Mouse (Mus musculus) kidney, embryonic 15.5 days (tissue): ENCODE results near the gene Grik3. TPM values are rescaled to one million over a fixed set of nuclear protein-coding genes. Genes with fewer than 3 reads are reported as not detected.

Source experiments
- ATAC-seq: fragments of 200-750 bp; cut with Nextera tagmentation; replicated peaks from 2 replicates; pipeline ENCODE4 v1.8.0; 2017; ENCODE audit warnings: moderate TSS enrichment; ENCODE audit not compliant: low FRiP score
- H3K27ac ChIP-seq: fragments of 300-500 bp; sonication (generic); 2 replicates; pipeline ENCODE4 v1.5.1; 2015; ENCODE audit warnings: mild to moderate bottlenecking, inconsistent platforms
- H3K27me3 ChIP-seq: fragments of 300-500 bp; sonication (generic); 2 replicates; pipeline ENCODE4 v1.6.1; 2015; ENCODE audit warnings: inconsistent platforms
- H3K36me3 ChIP-seq: fragments of 300-500 bp; sonication (generic); 2 replicates; pipeline ENCODE4 v1.6.1; 2015; ENCODE audit warnings: inconsistent platforms
- H3K4me1 ChIP-seq: fragments of 300-500 bp; sonication (generic); 2 replicates; pipeline ENCODE4 v1.6.1; 2015; ENCODE audit warnings: inconsistent platforms
- H3K4me2 ChIP-seq: fragments of 300-500 bp; sonication (generic); 2 replicates; pipeline ENCODE4 v1.6.1; 2015; ENCODE audit warnings: moderate library complexity, mild to moderate bottlenecking, inconsistent platforms
- H3K4me3 ChIP-seq: fragments of 300-500 bp; sonication (generic); replicated peaks from 2 replicates; pipeline ENCODE4 v1.5.1; 2015; ENCODE audit warnings: mild to moderate bottlenecking, inconsistent platforms
- H3K9ac ChIP-seq: fragments of 300-500 bp; sonication (generic); 2 replicates; pipeline ENCODE4 v1.6.1; 2015; ENCODE audit warnings: mild to moderate bottlenecking, inconsistent platforms
- H3K9me3 ChIP-seq: fragments of 300-500 bp; sonication (generic); replicated peaks from 2 replicates; pipeline ENCODE4 v1.6.1; 2016; ENCODE audit warnings: inconsistent platforms
- WGBS: fragments of 180-500 bp; shearing (Covaris S2); methylation state at CpG from one replicate; pipeline ENCODE4 v1.1.7; 2015; ENCODE audit warnings: mixed read lengths; 5-methylcytosine and 5-hydroxymethylcytosine counted together
- polyA plus RNA-seq: library from polyadenylated mRNA; unstranded; fragments of >200 nt; fragmentation: Nextera tagmentation; extraction: Ambion mirVana; gene quantifications from 2 replicates; pipeline ENCODE4 v1.2.1, GENCODE M21; 2015

Grik3 gene
- polyA plus RNA-seq, 1 experiment from 2014 or later: 0.05 TPM

- Histone ChIP-seq H3K4me2 (no peak overlapping the region), H3K27me3 (peaks cover 6% of the 10 kb centered on the region; the same call in 1 of the 2 replicates), H3K9me3 (no peaks in the 10 kb centered on the region), H3K4me1 (no peaks in the 10 kb centered on the region), H3K9ac (no peak overlapping the region), H3K27ac (no peak overlapping the region), H3K4me3 (no peak overlapping the region), H3K36me3 (no peaks in the 10 kb centered on the region)
- 27% methylated on average over 5 of the region's 5 CpGs for WGBS
- ATAC-seq: no peak
Measured at GRCm38 (mm10) chr4:125580336-125580735, 89.8 kb downstream of the Grik3 start.

GRCm38 (mm10) chr4:125583272-125583671 lies 92.8 kb downstream of the Grik3 start:
- Histone ChIP-seq H3K9ac (no peak overlapping the region), H3K9me3 (no peaks in the 10 kb centered on the region)
- 79% methylated on average over 9 of the region's 9 CpGs for WGBS

DNA sequence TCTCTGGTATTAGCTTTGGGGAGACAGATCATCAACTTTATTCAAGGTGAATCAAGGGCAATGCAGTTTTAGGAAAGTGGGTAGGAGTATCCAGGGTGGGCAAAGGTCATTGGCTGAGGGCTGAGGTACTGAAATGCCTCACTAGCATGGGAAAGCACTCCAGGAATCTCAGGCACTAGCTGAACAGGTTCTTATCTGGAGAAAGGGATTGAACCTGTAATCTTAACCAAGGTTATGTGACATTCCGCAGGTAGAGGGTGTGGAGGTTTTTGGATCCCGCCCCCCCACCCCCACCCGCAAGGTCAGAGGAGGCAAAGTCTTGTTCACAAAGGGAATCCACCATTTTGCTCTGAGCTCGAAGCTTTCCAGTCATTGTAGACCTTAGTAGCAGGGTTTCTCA lies 93.4 kb downstream of the Grik3 start:
- Histone ChIP-seq H3K36me3 (no peaks in the 10 kb centered on the region), H3K27ac (no peak overlapping the region), H3K9me3 (no peaks in the 10 kb centered on the region), H3K4me1 (no peaks in the 10 kb centered on the region), H3K4me2 (no peak overlapping the region), H3K4me3 (no peak overlapping the region), H3K27me3 (peaks cover 30% of the 10 kb centered on the region), H3K9ac (no peak overlapping the region)
- WGBS: 82% methylated on average over 4 of the region's 4 CpGs
- ATAC-seq: no peak

More at GRCm38 (mm10) chr4:125583272-125583671, 92.8 kb downstream of the Grik3 start:
- no peak overlapping the region for H3K4me2 ChIP-seq
- no peak overlapping the region for H3K27ac ChIP-seq
- H3K4me3 ChIP-seq: no peak overlapping the region
- H3K27me3 ChIP-seq: peaks cover 25% of the 10 kb centered on the region
- no peaks in the 10 kb centered on the region for H3K4me1 ChIP-seq
- no peak for ATAC-seq
- H3K36me3 ChIP-seq: no peaks in the 10 kb centered on the region

GRCm38 (mm10) chr4:125584676-125585075 lies 94.2 kb downstream of the Grik3 start:
- ATAC-seq: no peak
- H3K27ac ChIP-seq: no peak overlapping the region

GRCm38 (mm10) chr4:125587577-125587976 lies 97.1 kb downstream of the Grik3 start:
- no peak for ATAC-seq
- H3K27ac ChIP-seq: no peak overlapping the region
- no peaks in the 10 kb centered on the region for H3K9me3 ChIP-seq
- peaks cover 63% of the 10 kb centered on the region for H3K27me3 ChIP-seq
- 0 out of 2 replicates have a peak, but pooled peaks cover 3% of the 10 kb centered on the region for H3K4me1 ChIP-seq
- H3K36me3 ChIP-seq: no peaks in the 10 kb centered on the region
- H3K4me3 ChIP-seq: no peak overlapping the region
- 35% methylated on average over 12 of the region's 12 CpGs for WGBS
- H3K4me2 ChIP-seq: no peak overlapping the region
- no peak overlapping the region for H3K9ac ChIP-seq

More at GRCm38 (mm10) chr4:125584676-125585075, 94.2 kb downstream of the Grik3 start:
- Histone ChIP-seq H3K36me3 (no peaks in the 10 kb centered on the region), H3K4me1 (no peaks in the 10 kb centered on the region), H3K4me3 (no peak overlapping the region), H3K9ac (no peak overlapping the region), H3K27me3 (peaks cover 38% of the 10 kb centered on the region), H3K9me3 (no peaks in the 10 kb centered on the region), H3K4me2 (no peak overlapping the region)
- WGBS: 83% methylated on average over 3 of the region's 3 CpGs

DNA sequence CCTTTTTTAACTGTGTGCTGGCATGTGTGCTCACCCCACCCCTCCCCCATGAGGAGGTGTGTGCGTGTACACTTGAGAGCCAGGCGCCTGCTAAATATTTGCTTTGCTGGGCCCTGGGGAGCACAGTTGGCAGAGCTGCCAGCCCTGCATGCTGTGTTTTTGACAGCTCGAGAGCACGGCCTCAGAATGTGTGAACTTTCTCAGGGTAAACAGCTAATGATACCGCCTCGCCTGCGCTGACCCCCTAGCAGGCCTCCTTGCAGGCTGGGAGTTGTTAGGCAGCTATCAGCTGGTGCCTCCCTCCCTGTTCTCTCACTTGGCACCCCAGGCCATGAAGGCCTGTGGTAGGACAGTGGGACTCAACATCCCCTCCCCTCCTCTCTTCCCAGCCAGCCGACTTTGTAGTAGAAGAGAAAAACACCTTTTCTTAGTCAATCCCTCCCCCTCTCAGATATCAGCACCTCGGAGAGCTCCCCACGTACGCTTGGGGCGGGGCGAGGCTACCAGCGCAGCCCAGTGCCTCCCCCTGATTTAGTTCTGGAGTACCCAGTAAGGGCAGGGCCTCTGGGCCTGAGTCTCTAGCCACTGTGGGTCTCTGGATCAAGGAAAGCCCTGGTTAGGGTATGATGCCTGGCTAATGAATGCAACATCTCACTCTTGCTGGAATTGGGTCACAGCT lies 99.9 kb downstream of the Grik3 start:
- Histone ChIP-seq H3K4me3 (no peak overlapping the region), H3K4me1 (0 out of 2 replicates have a peak, but pooled peaks cover 3% of the 10 kb centered on the region), H3K9ac (no peak overlapping the region), H3K27me3 (peaks cover 80% of the 10 kb centered on the region), H3K27ac (no peak overlapping the region), H3K9me3 (no peaks in the 10 kb centered on the region), H3K36me3 (no peaks in the 10 kb centered on the region), H3K4me2 (no peak overlapping the region)
- WGBS: 4% methylated on average over 14 of the region's 14 CpGs
- peak; percentile 49; the same call in 1 of the 2 replicates for ATAC-seq

DNA sequence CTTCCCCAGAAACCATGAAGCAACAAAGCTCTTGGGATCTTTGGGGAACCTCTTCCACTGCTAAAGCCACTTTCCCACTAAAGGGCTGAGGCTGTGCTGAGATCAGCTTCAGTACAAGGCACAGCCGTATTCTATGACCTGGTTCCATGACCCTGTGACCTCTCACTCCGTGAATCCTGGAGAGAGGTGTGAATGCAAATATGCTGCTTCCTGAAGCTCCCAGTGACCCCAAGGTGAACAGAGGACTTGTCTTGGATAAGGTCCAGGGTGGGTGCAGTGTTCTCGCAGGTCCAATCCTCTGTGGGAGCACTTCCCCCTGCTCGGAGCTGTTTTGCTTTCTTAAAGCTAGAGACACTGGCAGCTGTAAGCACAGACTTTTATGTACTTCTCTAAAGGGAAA lies 102.2 kb downstream of the Grik3 start:
- H3K27ac ChIP-seq: no peak overlapping the region
- WGBS: 5% methylated on average over 4 of the region's 4 CpGs

GRCm38 (mm10) chr4:125595011-125595410 lies 104.5 kb downstream of the Grik3 start:
- Histone ChIP-seq H3K4me1 (0 out of 2 replicates have a peak, but pooled peaks cover 3% of the 10 kb centered on the region), H3K4me3 (no peak overlapping the region), H3K27me3 (peaks cover 81% of the 10 kb centered on the region), H3K4me2 (no peak overlapping the region), H3K9me3 (no peaks in the 10 kb centered on the region), H3K36me3 (no peaks in the 10 kb centered on the region), H3K27ac (no peak overlapping the region), H3K9ac (no peak overlapping the region)
- WGBS: 76% methylated on average over 9 of the region's 9 CpGs
- no peak for ATAC-seq

More for the DNA sequence above, 102.2 kb downstream of the Grik3 start:
- H3K4me1 ChIP-seq: 0 out of 2 replicates have a peak, but pooled peaks cover 3% of the 10 kb centered on the region
- H3K4me2 ChIP-seq: no peak overlapping the region
- peaks cover 84% of the 10 kb centered on the region for H3K27me3 ChIP-seq
- no peak overlapping the region for H3K4me3 ChIP-seq
- no peaks in the 10 kb centered on the region for H3K9me3 ChIP-seq
- no peak for ATAC-seq
- no peak overlapping the region for H3K9ac ChIP-seq
- no peaks in the 10 kb centered on the region for H3K36me3 ChIP-seq

GRCm38 (mm10) chr4:125598677-125599076 lies 108.2 kb downstream of the Grik3 start:
- Histone ChIP-seq H3K9me3 (no peaks in the 10 kb centered on the region), H3K4me3 (no peak overlapping the region), H3K27ac (no peak overlapping the region), H3K4me2 (no peak overlapping the region), H3K27me3 (peaks cover 70% of the 10 kb centered on the region), H3K36me3 (no peaks in the 10 kb centered on the region), H3K4me1 (no peaks in the 10 kb centered on the region), H3K9ac (no peak overlapping the region)
- ATAC-seq: no peak
- 44% methylated on average over 10 of the region's 10 CpGs for WGBS

- Histone ChIP-seq H3K27me3 (peaks cover 68% of the 10 kb centered on the region), H3K36me3 (no peaks in the 10 kb centered on the region), H3K4me1 (no peaks in the 10 kb centered on the region), H3K9ac (no peak overlapping the region), H3K4me2 (no peak overlapping the region), H3K4me3 (no peak overlapping the region), H3K9me3 (no peaks in the 10 kb centered on the region), H3K27ac (no peak overlapping the region)
- ATAC-seq: no peak
- WGBS: 66% methylated on average over 3 of the region's 3 CpGs
Measured at GRCm38 (mm10) chr4:125599510-125600005, 109.1 kb downstream of the Grik3 start.

- Histone ChIP-seq H3K9me3 (no peaks in the 10 kb centered on the region), H3K9ac (no peak overlapping the region), H3K27ac (no peak overlapping the region), H3K4me1 (no peaks in the 10 kb centered on the region), H3K4me3 (no peak overlapping the region), H3K4me2 (no peak overlapping the region), H3K27me3 (peaks cover 57% of the 10 kb centered on the region), H3K36me3 (no peaks in the 10 kb centered on the region)
- ATAC-seq: no peak
- 62% methylated on average over 8 of the region's 8 CpGs for WGBS
Measured at GRCm38 (mm10) chr4:125600642-125601041, 110.1 kb downstream of the Grik3 start.

- Histone ChIP-seq H3K4me1 (no peaks in the 10 kb centered on the region), H3K4me3 (no peak overlapping the region), H3K4me2 (no peak overlapping the region), H3K27ac (no peak overlapping the region), H3K9ac (no peak overlapping the region), H3K36me3 (no peaks in the 10 kb centered on the region), H3K9me3 (no peaks in the 10 kb centered on the region), H3K27me3 (peaks cover 51% of the 10 kb centered on the region)
- 10% methylated on average over 3 of the region's 3 CpGs for WGBS
- ATAC-seq: no peak
Measured at GRCm38 (mm10) chr4:125601301-125601700, 110.8 kb downstream of the Grik3 start.
